Mouse (Mus musculus) left cerebral cortex, postnatal 36 days (tissue): ENCODE results near the gene Timeless. TPM values are rescaled to one million over a fixed set of nuclear protein-coding genes. Genes with fewer than 3 reads are reported as not detected.
"Not testable (repeated sequence)": the region's sequence is repeated elsewhere in the genome, so short reads cannot be mapped to it uniquely, and the experiment has no call there.

ENCODE experiments used
- DNase-seq, 2 experiments: peaks; one replicate each; pipeline ENCODE4 v3.0.0; 2021 to 2022; ENCODE audit warnings: low spot score in 2 of 2, mixed read lengths in 1 of 2
- intact Hi-C: fragments of 180-260 bp; cut with DNase I; formaldehyde crosslinking; loops from one replicate; pipeline ENCODE4 v1.15.1; 2025
- total RNA-seq, 2 experiments: library from RNA; stranded (reverse); gene quantifications; 2 replicates each; pipeline ENCODE4 v1.2.3; 2021

Timeless gene
- total RNA-seq, 2 experiments from 2014 or later = 5.6 to 5.9 TPM

DNA sequence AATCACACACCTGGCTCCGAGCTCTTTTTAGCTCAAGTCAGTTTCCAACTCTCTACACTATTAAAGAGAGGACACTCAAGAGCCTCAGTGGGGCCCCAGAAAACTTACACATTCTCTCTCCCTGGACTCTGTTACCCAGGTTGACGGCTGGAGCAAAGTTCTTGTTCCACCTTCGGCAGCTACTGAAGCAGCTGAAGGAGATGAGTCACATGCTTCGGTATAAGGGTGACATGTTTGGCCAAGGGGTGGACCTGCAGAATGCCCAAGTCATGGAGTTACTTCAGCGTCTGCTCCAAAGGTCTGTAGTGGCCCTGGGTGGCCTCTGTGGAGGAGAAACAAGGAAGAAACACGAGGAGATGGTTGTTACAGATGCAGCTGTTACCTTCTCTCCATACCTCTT is 49.1 kb downstream of the Timeless start:
- intact Hi-C loops = no loop called here

DNA sequence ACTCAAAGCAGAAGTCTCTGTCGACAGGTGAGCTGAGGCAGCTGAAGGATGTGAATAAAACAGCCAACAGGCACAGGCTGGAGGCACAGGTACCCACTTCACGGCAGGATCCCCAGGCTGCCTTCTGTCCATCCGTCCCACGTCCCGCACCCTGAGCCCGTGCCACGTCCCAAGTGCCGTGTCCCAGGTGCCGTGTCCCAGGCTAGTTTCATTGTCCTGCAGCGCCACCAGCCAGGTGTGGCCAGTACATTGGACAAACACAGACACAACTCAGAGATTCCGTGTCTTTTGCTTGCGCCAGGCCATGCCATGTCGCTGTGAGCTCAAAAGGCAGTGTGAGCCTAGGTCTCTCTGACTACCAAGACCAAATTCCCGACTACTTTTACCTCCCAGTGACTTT is 49.8 kb downstream of the Timeless start:
- intact Hi-C loops = no loop called here
- DNase-seq = no peak

More for the DNA sequence above, 49.1 kb downstream of the Timeless start:
- DNase-seq = no peak

DNA sequence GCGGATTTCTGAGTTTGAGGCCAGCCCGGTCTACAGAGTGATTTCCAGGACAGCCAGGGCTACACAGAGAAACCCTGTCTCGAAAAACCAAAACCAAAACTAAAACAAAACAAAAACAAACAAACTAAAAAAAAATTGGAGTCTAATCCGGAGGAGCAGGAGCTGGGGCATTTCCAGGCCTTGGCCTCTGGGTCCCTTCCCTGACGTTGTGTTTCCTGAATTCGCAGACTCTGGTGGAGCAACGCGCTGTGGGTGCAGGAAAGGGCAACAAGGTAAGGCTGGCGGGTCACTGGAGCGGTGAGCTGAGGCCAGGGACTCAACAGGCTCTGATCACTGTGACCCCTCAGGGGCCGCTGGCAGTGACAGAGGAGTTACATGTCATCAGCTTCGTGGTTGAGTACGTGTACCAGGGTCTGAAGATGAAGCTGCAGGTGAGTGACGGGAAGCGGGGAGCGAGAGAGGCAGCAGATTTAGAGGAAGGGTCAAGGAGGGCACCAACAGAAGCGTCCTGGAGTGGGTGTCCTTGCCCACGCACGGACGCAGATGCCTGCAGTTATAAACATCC is 51.1 kb downstream of the Timeless start:
- intact Hi-C loops = no loop called here
- DNase-seq = no peak

DNA sequence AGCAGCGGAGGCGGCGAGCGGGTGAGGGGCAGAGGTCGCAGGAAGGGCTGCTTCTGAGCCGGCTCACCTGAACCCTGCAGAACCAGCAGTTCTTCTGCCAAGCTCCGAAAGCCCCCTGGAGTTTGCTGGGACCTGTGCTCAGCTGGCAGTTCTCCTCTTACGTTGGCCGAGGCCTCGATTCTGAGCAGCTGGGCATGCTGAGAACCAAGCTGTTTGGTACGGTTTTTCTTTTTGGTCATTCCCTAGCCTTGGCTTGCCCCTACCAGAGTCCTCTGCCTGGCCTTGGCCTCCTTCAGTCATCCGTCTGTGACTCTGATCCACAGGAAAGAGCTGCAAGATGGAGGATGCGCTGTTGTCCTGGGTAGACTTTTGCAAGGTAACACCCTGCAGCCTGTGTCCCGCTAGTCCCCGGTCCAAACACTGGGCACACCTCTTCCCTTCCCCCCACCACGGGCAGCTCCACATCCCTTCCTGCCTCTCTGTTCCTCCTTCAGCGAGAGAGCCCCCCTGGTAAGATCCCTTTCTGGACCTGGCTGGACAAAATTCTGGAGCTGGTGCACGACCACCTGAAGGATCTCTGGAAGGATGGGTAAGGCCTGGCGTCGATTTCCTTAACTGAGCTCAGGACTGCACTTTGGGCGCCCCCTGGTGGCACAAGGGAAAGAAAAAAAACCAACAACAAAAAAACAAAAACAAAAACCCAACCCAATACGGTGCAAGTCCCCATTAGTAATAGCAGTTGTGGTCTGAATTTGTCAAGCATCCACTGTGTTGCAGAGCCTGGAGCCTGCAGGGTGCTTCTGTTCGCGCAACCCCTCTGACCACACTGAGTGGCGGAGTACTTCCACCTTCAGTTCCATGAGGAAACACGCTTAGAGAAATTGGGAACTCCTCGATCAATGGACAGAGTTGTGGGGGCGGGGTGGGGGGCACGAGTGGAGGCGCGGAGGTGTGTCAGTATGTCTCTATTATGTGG is 52.0 kb downstream of the Timeless start:
- DNase-seq = peak; percentile 43 to 49
- intact Hi-C loops = loop anchor here (2.0 kb wide), 1 partner anchor 71 kb away; no protein-coding TSS in a partner anchor

DNA sequence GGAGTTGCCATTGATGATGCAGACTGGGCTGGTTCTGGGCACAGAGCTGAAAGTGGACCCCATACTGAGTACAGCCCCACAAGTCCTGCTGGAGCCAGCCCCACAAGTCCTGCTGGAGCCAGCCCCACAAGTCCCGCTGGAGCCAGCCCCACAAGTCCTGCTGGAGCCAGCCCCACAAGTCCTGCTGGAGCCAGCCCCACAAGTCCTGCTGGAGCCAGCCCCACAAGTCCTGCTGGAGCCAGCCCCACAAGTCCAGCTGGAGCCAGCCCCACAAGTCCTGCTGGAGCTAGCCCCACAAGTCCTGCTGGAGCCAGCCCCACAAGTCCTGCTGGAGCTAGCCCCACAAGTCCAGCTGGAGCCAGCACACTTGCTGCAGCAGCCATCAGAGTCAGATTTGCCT is 58.7 kb downstream of the Timeless start:
- DNase-seq, intact Hi-C loops: not testable (repeated sequence)

DNA sequence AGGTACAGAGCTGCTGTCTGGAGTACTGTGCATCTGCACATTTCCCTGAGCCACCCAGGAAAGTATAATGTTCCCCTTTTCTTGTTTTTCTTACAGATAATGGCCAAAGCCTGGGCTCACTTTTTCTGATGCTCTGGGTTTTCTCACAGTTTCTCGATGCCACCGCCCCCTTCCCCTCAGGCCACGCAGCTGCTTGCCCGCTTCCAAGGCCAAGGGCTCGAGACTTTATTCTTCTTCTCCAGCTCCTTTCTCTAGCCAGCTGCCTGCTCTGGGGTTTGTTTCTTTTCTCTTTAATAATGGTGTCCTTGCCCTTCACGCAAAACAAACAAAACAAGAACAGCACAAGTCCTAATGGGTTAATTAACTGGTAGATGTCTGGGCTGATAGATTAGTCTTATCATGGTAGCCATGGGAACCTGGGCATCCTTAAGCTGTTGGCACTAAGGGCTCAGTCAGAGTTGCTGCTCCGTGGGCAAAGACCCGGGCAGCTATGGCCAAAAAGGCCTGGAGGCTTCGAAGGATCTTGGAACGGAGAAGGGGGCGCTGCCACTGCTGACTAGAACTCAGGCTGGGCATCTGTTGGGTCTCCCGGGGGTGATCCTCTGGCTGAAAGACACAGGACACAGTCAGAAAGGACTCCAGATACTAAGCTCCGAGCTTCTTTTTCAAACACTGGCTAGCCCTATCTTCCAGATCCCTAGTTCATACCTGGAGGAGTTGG is 64.7 kb downstream of the Timeless start:
- intact Hi-C loops = no loop called here
- DNase-seq = no peak

DNA sequence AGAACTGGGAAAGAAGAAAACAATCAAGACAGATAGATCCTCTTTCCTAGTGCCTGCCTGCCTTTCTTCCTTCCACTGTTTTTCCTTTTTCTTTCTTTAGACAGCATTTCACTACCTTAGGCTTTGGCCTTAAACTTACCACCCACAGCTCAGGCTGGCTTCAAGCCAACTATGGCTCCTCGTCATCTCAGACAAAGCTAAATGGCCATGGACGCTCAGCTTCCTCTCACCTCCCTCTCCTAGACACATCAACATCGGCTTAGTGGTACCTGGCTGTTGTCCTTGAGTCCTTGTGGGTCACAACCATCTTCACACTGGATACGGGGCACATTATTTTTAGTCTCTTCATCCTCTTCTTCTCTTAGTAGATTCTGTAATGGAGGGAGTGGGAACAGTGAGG is 65.4 kb downstream of the Timeless start:
- DNase-seq = no peak

DNA sequence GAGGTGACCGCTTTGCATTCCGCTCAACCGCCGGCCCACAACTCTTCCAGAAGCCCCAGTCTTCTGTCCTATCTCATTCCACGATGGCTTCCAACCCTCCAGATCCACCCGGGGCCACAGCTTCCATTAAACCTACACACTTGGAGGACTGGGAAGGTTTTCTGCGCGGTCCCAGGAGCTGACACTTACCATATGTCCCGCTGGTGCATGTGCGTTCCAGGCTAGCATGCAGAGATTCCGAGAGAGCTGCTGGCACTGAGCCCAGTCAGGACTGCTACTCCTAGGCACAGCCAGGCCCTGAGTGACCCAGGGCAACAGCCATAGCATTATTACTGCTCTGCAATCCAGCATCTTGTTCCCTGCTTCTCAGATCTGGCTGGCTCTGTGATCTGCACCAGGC is 65.8 kb downstream of the Timeless start:
- intact Hi-C loops = no loop called here
- no peak for DNase-seq

More for the DNA sequence above, 65.4 kb downstream of the Timeless start:
- intact Hi-C loops = no loop called here

DNA sequence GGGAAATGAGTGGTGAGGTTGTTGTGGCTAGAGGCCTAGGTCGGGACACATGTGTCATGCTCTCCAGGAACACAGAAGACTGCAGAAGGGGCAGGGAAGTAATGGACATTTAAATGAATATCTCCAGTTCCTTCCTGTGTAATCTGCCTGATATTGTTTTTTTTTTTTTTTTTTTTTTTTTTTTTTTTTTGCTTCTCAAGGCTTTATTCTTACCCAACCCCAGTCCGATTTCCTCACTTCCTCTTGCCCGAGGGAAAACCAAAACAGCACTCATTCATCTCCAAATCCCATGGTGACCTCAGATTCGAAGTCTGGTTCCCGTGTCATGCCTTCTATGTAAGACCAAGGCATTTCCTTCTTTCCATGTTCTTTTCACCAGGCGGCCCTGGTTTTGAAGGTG is 66.4 kb downstream of the Timeless start:
- intact Hi-C loops = no loop called here
- DNase-seq = no peak

DNA sequence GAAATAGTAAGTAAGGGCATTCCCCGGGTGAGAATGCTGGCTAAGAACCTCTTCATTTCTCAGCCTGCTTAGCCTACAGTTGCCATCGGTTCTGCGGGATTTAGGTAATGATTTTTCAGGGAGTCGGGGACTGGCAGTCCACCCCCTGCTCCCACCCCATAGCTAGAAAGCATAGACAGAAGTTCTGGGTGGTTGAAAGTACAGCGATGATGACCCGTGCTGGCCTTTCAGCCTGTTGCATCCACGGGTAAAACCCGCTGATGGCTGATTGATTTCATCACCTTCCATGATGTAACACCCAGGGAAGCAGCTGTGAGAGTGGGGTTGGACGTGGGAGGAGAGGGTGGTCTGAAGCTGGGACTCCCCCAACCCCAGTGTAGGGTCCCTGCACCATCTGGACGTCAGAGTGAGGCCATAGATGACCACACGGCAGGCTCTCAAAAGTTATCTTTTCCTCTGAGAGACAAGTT is 66.9 kb downstream of the Timeless start, which contains the start of gene Il23a:
Il23a (minus strand) TSS at position 51 of the 470 bp plus-strand sequence.
- intact Hi-C loops = no loop called here
- no peak for DNase-seq

DNA sequence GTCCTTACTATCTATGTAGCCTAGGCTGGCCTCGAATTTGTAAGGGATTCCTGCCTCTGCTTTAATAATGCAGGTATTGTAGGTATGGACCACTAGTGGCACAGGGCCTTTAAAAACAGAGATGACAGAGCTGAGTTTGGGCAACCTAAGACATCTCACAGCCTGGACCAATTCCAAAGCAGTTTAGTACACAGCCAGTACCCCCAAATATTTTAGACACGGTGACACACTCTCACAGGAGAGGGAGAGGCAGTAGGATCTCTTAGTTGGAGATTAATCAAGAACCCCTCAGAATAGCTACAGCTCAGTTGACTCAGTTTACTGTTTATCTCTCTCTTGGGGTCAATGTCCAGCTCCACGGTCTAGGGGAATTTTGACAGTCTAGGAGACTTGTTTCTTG is 70.5 kb downstream of the Timeless start:
- DNase-seq = no peak
- intact Hi-C loops = no loop called here

Other genes starting within 250 kb of the Timeless start
- gene Hsd17b6, start 224.5 kb upstream of the Timeless start, total RNA-seq = not detected
- 1 to 10 TPM; 6.7 to 7.2 TPM for gene Prim1, start 216.9 kb upstream of the Timeless start, total RNA-seq
- gene Naca, start 196.5 kb upstream of the Timeless start, total RNA-seq = 100 to 1,000 TPM; 292 to 297 TPM
- gene Ptges3, start 173.1 kb upstream of the Timeless start, total RNA-seq = 100 to 1,000 TPM; 120 to 131 TPM
- gene Atp5b, start 148.8 kb upstream of the Timeless start, total RNA-seq = 1,000 to 10,000 TPM; 1,550 to 1,901 TPM
- gene Baz2a, start 140.5 kb upstream of the Timeless start, total RNA-seq = 10 to 100 TPM; 31.6 to 44.5 TPM
- gene Rbms2, start 51.8 kb upstream of the Timeless start, total RNA-seq = 10 to 100 TPM; 12.1 to 15.6 TPM
- gene Gls2, start 37.6 kb upstream of the Timeless start, total RNA-seq = 10 to 100 TPM; 31.3 to 33.2 TPM
- 10 to 100 TPM in 1 of 2 experiments, 1 to 10 TPM in 1; 9.2 to 10.2 TPM for gene Spryd4, start 20.3 kb upstream of the Timeless start, total RNA-seq
- gene Mip, start 6.2 kb upstream of the Timeless start, total RNA-seq = not detected
- not detected for gene Apon, start 22.0 kb downstream of the Timeless start, total RNA-seq
- gene Apof, start 36.6 kb downstream of the Timeless start, total RNA-seq = not detected
- 10 to 100 TPM; 24.0 to 35.6 TPM for gene Stat2, start 38.5 kb downstream of the Timeless start, total RNA-seq
- gene Il23a, start 66.7 kb downstream of the Timeless start, total RNA-seq = under 1 TPM; 0.27 to 0.29 TPM
- gene Pan2, start 71.3 kb downstream of the Timeless start, total RNA-seq = 10 to 100 TPM; 11.3 to 17.2 TPM
- 10 to 100 TPM; 62.9 to 74.4 TPM for gene Cnpy2, start 90.4 kb downstream of the Timeless start, total RNA-seq
- 100 to 1,000 TPM; 214 to 231 TPM for gene Cs, start 105.7 kb downstream of the Timeless start, total RNA-seq
- 10 to 100 TPM; 62.0 to 63.2 TPM for gene Coq10a, start 136.9 kb downstream of the Timeless start, total RNA-seq
- gene Ankrd52, start 145.1 kb downstream of the Timeless start, total RNA-seq = 10 to 100 TPM; 49.3 to 61.7 TPM
- not detected for gene Slc39a5, start 169.2 kb downstream of the Timeless start, total RNA-seq
- 10 to 100 TPM; 88.8 to 91.6 TPM for gene Nabp2, start 179.4 kb downstream of the Timeless start, total RNA-seq
- gene Rnf41, start 179.6 kb downstream of the Timeless start, total RNA-seq = 10 to 100 TPM; 75.8 to 78.1 TPM
- gene Smarcc2, start 227.2 kb downstream of the Timeless start, total RNA-seq = 100 to 1,000 TPM; 238 to 245 TPM